8 mouse cellular contexts compared by ENCODE assay signal in the genomic region with DNA sequence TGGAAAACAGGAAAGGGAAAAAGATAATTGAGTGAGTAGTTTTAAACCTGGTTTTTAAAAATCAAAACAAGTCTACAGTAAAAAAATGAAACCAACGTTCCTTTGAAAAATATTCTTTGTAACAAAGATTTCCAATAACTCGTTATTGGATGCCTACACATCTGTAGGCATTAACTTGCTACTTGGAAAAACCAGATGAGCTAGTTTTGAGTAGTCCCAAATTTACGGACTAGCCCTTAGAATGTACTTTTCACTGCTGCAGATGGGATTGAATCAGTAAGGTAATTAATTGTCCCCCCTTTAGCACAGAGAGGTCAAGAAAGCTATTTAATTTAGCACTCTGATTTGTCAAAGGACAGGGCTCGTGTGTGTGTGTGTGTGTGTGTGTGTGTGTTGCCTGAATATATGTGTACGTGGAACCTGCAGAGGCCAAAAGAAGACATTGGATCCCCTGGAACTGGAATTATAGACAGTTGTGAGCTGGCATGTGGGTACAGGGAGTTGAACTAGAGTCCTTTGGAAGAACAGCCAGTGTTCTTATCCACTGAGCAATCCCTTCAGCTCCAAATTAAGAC. TPM values are rescaled to one million over a fixed set of nuclear protein-coding genes. Genes with fewer than 3 reads are reported as not detected.
DNase-seq lines count a peak whose midpoint lies in the region; ATAC-seq and TF ChIP-seq lines count a peak whose summit lies in the region.

No protein-coding gene starts in this region.

- H3K4me3 ChIP-seq in heart, embryonic 13.5 days = peak overlapping the region; percentile 77
- H3K4me3 ChIP-seq in heart, postnatal 0 days (ENCODE audit: low read depth, low read length) = peak overlapping the region; percentile 70
- peak overlapping the region; percentile 75 for H3K4me3 ChIP-seq in midbrain, embryonic 10.5 days

- DNase-seq in heart, adult 9 months (ENCODE audit: low spot score in 2 of 2) = no peak
- peak; percentile 10 for DNase-seq in MN1 (ENCODE audit: low spot score)
- no peak for DNase-seq in heart, postnatal 0 days (ENCODE audit: low spot score)
- DNase-seq in midbrain, embryonic 10.5 days (ENCODE audit: low spot score) = no peak
- no peak for DNase-seq in urinary bladder, postnatal 10 days (ENCODE audit: low spot score)
- no peak for DNase-seq in layer of hippocampus, adult 8-10 months (ENCODE audit: low spot score in 2 of 2)
- no peak for DNase-seq in right cerebral cortex, adult 18-20 months

- TF ChIP-seq EP300 in heart, postnatal 0 days (IDR thresholded peaks at IDR 0.05; ENCODE audit: low read depth) = no peak

- H3K27me3 ChIP-seq in heart, embryonic 13.5 days (replicated peaks) = no peaks in the 10 kb centered on the region
- H3K27me3 ChIP-seq in heart, postnatal 0 days (ENCODE audit: control insufficient read depth, insufficient read depth, low read length) = no peaks in the 10 kb centered on the region
- no peaks in the 10 kb centered on the region for H3K27me3 ChIP-seq in midbrain, embryonic 10.5 days (ENCODE audit: low read depth, poor library complexity, severe bottlenecking)

- H3K4me1 ChIP-seq in heart, embryonic 13.5 days = peaks cover 37% of the 10 kb centered on the region
- H3K4me1 ChIP-seq in heart, postnatal 0 days (ENCODE audit: control insufficient read depth, insufficient read depth) = peaks cover 7% of the 10 kb centered on the region
- H3K4me1 ChIP-seq in midbrain, embryonic 10.5 days = peaks cover 25% of the 10 kb centered on the region

- H3K4me2 ChIP-seq in heart, embryonic 13.5 days = peak overlapping the region; percentile 88
- H3K4me2 ChIP-seq in heart, postnatal 0 days (ENCODE audit: low read depth, low read length) = peak overlapping the region; percentile 71

- 14% methylated on average over 5 of the region's 5 CpGs for WGBS in heart, embryonic 13.5 days
- 4% methylated on average over 5 of the region's 5 CpGs for WGBS in heart, postnatal 0 days
- WGBS in midbrain, embryonic 10.5 days = 21% methylated on average over 5 of the region's 5 CpGs

- peak overlapping the region; percentile 97 for H3K27ac ChIP-seq in heart, embryonic 13.5 days (replicated peaks)
- H3K27ac ChIP-seq in heart, postnatal 0 days (ENCODE audit: low read depth) = peak overlapping the region; percentile 93
- peak overlapping the region; percentile 98 for H3K27ac ChIP-seq in midbrain, embryonic 10.5 days (replicated peaks)

- H3K36me3 ChIP-seq in heart, embryonic 13.5 days = peaks cover 36% of the 10 kb centered on the region
- peaks cover 12% of the 10 kb centered on the region for H3K36me3 ChIP-seq in heart, postnatal 0 days (replicated peaks; ENCODE audit: control insufficient read depth, insufficient read depth, low read length)
- H3K36me3 ChIP-seq in midbrain, embryonic 10.5 days = peaks cover 37% of the 10 kb centered on the region

- H3K9me3 ChIP-seq in heart, embryonic 13.5 days = no peaks in the 10 kb centered on the region
- no peaks in the 10 kb centered on the region for H3K9me3 ChIP-seq in heart, postnatal 0 days (replicated peaks; ENCODE audit: control insufficient read depth, low read length)
- H3K9me3 ChIP-seq in midbrain, embryonic 10.5 days (replicated peaks) = no peaks in the 10 kb centered on the region; the same call in 1 of the 2 replicates

- no peak for ATAC-seq in heart, embryonic 13.5 days (ENCODE audit: extremely low read depth, insufficient number of reproducible peaks, low FRiP score, low TSS enrichment)
- no peak for ATAC-seq in heart, postnatal 0 days (ENCODE audit: insufficient read depth, low read depth)

- peak overlapping the region; percentile 96 for H3K9ac ChIP-seq in heart, embryonic 13.5 days
- peak overlapping the region; percentile 76 for H3K9ac ChIP-seq in heart, postnatal 0 days (replicated peaks; ENCODE audit: low read depth, low read length)

- no peak for TF ChIP-seq CTCF in heart, postnatal 0 days (IDR thresholded peaks at IDR 0.05; ENCODE audit: low read depth)

RNA-seq across cellular contexts. Expression of a gene that starts 1.1 kb away (rescaled TPM):
- polyA plus RNA-seq in heart, embryonic 13.5 days (2015; fragmentation: Nextera tagmentation; extraction: Ambion mirVana) = 70.2 and 76.4 TPM in 2 replicates
- total RNA-seq in heart, postnatal 0 days (2014; rRNA removed; ENCODE audit: low replicate concordance) = 33.1 and 54.8 TPM in 2 replicates
- 54.6 and 57.9 TPM in 2 replicates for polyA plus RNA-seq in heart, postnatal 0 days (2015; fragmentation: Nextera tagmentation; extraction: Ambion mirVana)
- polyA plus RNA-seq in midbrain, embryonic 10.5 days (2016; fragmentation: Nextera tagmentation; extraction: Ambion mirVana) = 113 and 116 TPM in 2 replicates
- 10 to 100 TPM; 79.6 to 96.9 (median 89.4) TPM for total RNA-seq in layer of hippocampus, adult 8-10 months (2022)

RNA-seq across cellular contexts. Expression of a gene that starts 5.3 kb away (rescaled TPM):
- polyA plus RNA-seq in heart, embryonic 13.5 days (2015; fragmentation: Nextera tagmentation; extraction: Ambion mirVana) = 4.7 and 6.0 TPM in 2 replicates
- not detected in 2 replicates for total RNA-seq in heart, postnatal 0 days (2014; rRNA removed; ENCODE audit: low replicate concordance)
- polyA plus RNA-seq in heart, postnatal 0 days (2015; fragmentation: Nextera tagmentation; extraction: Ambion mirVana) = 4.1 and 4.6 TPM in 2 replicates
- 14.3 and 18.5 TPM in 2 replicates for polyA plus RNA-seq in midbrain, embryonic 10.5 days (2016; fragmentation: Nextera tagmentation; extraction: Ambion mirVana)
- 10 to 100 TPM in 1 of 4 experiments, 1 to 10 TPM in 3; 5.2 to 10.9 (median 8.0) TPM for total RNA-seq in layer of hippocampus, adult 8-10 months (2022)

RNA-seq across cellular contexts. Expression of a gene that starts 5.4 kb away (rescaled TPM):
- polyA plus RNA-seq in heart, embryonic 13.5 days (2015; fragmentation: Nextera tagmentation; extraction: Ambion mirVana) = 0.29 TPM in 1 of 2 replicates, not detected in the other
- total RNA-seq in heart, postnatal 0 days (2014; rRNA removed; ENCODE audit: low replicate concordance) = not detected in 2 replicates
- 0.18 TPM in 1 of 2 replicates, not detected in the other for polyA plus RNA-seq in heart, postnatal 0 days (2015; fragmentation: Nextera tagmentation; extraction: Ambion mirVana)
- polyA plus RNA-seq in midbrain, embryonic 10.5 days (2016; fragmentation: Nextera tagmentation; extraction: Ambion mirVana) = 1.3 and 2.2 TPM in 2 replicates
- total RNA-seq in layer of hippocampus, adult 8-10 months (2022) = not detected

RNA-seq across cellular contexts. Expression of a gene that starts 22.9 kb away (rescaled TPM):
- polyA plus RNA-seq in heart, embryonic 13.5 days (2015; fragmentation: Nextera tagmentation; extraction: Ambion mirVana) = 4.2 and 4.6 TPM in 2 replicates
- total RNA-seq in heart, postnatal 0 days (2014; rRNA removed; ENCODE audit: low replicate concordance) = 0.08 and 0.54 TPM in 2 replicates
- polyA plus RNA-seq in heart, postnatal 0 days (2015; fragmentation: Nextera tagmentation; extraction: Ambion mirVana) = 1.9 and 2.4 TPM in 2 replicates
- polyA plus RNA-seq in midbrain, embryonic 10.5 days (2016; fragmentation: Nextera tagmentation; extraction: Ambion mirVana) = 6.8 and 9.2 TPM in 2 replicates
- 1 to 10 TPM; 4.3 to 7.1 (median 5.1) TPM for total RNA-seq in layer of hippocampus, adult 8-10 months (2022)

RNA-seq across cellular contexts. Expression of a gene that starts 26.1 kb away (rescaled TPM):
- 9.6 and 10.0 TPM in 2 replicates for polyA plus RNA-seq in heart, embryonic 13.5 days (2015; fragmentation: Nextera tagmentation; extraction: Ambion mirVana)
- 2.6 and 4.5 TPM in 2 replicates for total RNA-seq in heart, postnatal 0 days (2014; rRNA removed; ENCODE audit: low replicate concordance)
- polyA plus RNA-seq in heart, postnatal 0 days (2015; fragmentation: Nextera tagmentation; extraction: Ambion mirVana) = 3.8 and 4.6 TPM in 2 replicates
- polyA plus RNA-seq in midbrain, embryonic 10.5 days (2016; fragmentation: Nextera tagmentation; extraction: Ambion mirVana) = 10.6 and 13.0 TPM in 2 replicates
- 10 to 100 TPM; 28.6 to 34.1 (median 31.2) TPM for total RNA-seq in layer of hippocampus, adult 8-10 months (2022)
